Mouse (Mus musculus) forebrain, embryonic 14.5 days (tissue): ENCODE results near the gene Gm20388. TPM values are rescaled to one million over a fixed set of nuclear protein-coding genes. Genes with fewer than 3 reads are reported as not detected.

Experiments used
- ATAC-seq: fragments of 200-750 bp; cut with Nextera tagmentation; 2 replicates; pipeline ENCODE4 v1.8.0; 2017; ENCODE audit warnings: mild to moderate bottlenecking, moderate library complexity
- DNase-seq: peaks from one replicate; pipeline ENCODE4 v3.0.0-alpha.2; 2015; ENCODE audit warnings: low spot score
- H3K27ac ChIP-seq: fragments of 300-500 bp; sonication (generic); 2 replicates; pipeline ENCODE4 v1.5.1; 2014; ENCODE audit warnings: low read depth, mild to moderate bottlenecking, control low read depth, low read length, moderate library complexity
- H3K27me3 ChIP-seq: fragments of 300-500 bp; sonication (generic); replicated peaks from 2 replicates; pipeline ENCODE4 v1.6.1; 2014; ENCODE audit warnings: low read length, control low read depth, mixed read lengths; ENCODE audit not compliant: control insufficient read depth, insufficient read depth
- H3K36me3 ChIP-seq: fragments of 300-500 bp; sonication (generic); 2 replicates; pipeline ENCODE4 v1.6.1; 2014; ENCODE audit warnings: low read length, control low read depth; ENCODE audit not compliant: control insufficient read depth, insufficient read depth
- H3K4me1 ChIP-seq: fragments of 300-500 bp; sonication (generic); 2 replicates; pipeline ENCODE4 v1.6.1; 2014; ENCODE audit warnings: antibody characterized with exemption, low read length, control low read depth; ENCODE audit not compliant: control insufficient read depth, insufficient read depth
- H3K4me2 ChIP-seq: fragments of 300-500 bp; sonication (generic); 2 replicates; pipeline ENCODE4 v1.6.1; 2014; ENCODE audit warnings: mild to moderate bottlenecking, control low read depth, low read length
- H3K4me3 ChIP-seq: fragments of 300-500 bp; sonication (generic); 2 replicates; pipeline ENCODE4 v1.5.1; 2014; ENCODE audit warnings: low read depth, low read length, control low read depth
- H3K9ac ChIP-seq: fragments of 300-500 bp; sonication (generic); 2 replicates; pipeline ENCODE4 v1.6.1; 2014; ENCODE audit warnings: mild to moderate bottlenecking, low read length, control low read depth, moderate library complexity
- H3K9me3 ChIP-seq: fragments of 300-500 bp; sonication (generic); replicated peaks from 2 replicates; pipeline ENCODE4 v1.6.1; 2016; ENCODE audit warnings: low read length, control low read depth, mixed read lengths; ENCODE audit not compliant: control insufficient read depth
- WGBS: fragments of 180-500 bp; shearing (Covaris S2); extraction: QIAGEN DNeasy Blood & Tissue Kit; methylation state at CpG from one replicate; pipeline ENCODE4 v1.1.7; 2014; 5-methylcytosine and 5-hydroxymethylcytosine counted together
- polyA plus RNA-seq: library from polyadenylated mRNA; unstranded; fragments of >200 nt; fragmentation: Nextera tagmentation; extraction: Ambion mirVana; gene quantifications from 2 replicates; pipeline ENCODE4 v1.2.1, GENCODE M21; 2014

The Gm20388 gene
- polyA plus RNA-seq, 1 experiment from 2014 or later = 7.4 TPM

DNA sequence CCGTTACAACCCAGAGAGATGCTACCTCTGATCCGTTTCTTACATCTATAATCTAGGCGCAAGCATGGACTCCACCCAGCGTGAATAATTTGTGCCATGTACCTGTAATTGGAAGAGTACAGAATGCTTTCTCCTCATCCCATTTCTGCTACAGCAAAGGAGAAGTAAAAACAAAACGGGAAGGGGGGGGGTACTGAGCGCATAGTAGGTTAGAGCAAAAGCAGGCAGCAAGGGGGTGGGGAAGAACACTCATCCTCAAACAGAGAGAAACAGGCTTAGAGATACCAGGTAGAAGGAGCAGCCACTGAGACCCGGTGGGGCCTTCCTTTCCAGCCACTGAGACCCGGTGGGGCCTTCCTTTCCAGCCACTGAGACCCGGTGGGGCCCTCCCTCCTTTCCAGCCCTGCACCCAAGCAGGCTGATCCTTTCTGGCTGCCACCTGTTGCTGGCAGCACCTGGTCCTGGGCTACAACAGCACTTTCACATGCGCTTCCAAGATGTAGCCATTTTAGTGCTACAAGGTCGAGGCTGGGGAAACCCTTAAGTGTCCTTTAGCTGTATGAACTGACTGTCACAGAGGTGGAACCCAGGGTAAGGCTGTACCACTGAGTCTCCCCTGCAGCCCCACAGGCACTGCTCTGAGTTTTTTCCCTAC lies 4451.3 kb downstream of the Gm20388 start:
- no peaks in the 10 kb centered on the region for H3K4me1 ChIP-seq
- no peak for ATAC-seq
- no peaks in the 10 kb centered on the region for H3K27me3 ChIP-seq
- no peaks in the 10 kb centered on the region for H3K36me3 ChIP-seq
- no peak overlapping the region for H3K27ac ChIP-seq
- 82% methylated on average over 11 of the region's 11 CpGs for WGBS
- H3K4me2 ChIP-seq = no peak overlapping the region
- no peak overlapping the region for H3K9ac ChIP-seq
- no peak overlapping the region for H3K4me3 ChIP-seq
- DNase-seq = no peak
- no peaks in the 10 kb centered on the region for H3K9me3 ChIP-seq

- Histone ChIP-seq H3K4me3 (no peak overlapping the region), H3K4me2 (no peak overlapping the region), H3K4me1 (no peaks in the 10 kb centered on the region), H3K36me3 (no peaks in the 10 kb centered on the region), H3K27ac (no peak overlapping the region), H3K9ac (no peak overlapping the region), H3K9me3 (no peaks in the 10 kb centered on the region), H3K27me3 (no peaks in the 10 kb centered on the region)
- WGBS = 78% methylated on average over 7 of the region's 7 CpGs
- DNase-seq (no peak), ATAC-seq (no peak)
These were observed 4451.9 kb downstream of the Gm20388 start for GRCm38 (mm10) chr8:124362589-124362988.

DNA sequence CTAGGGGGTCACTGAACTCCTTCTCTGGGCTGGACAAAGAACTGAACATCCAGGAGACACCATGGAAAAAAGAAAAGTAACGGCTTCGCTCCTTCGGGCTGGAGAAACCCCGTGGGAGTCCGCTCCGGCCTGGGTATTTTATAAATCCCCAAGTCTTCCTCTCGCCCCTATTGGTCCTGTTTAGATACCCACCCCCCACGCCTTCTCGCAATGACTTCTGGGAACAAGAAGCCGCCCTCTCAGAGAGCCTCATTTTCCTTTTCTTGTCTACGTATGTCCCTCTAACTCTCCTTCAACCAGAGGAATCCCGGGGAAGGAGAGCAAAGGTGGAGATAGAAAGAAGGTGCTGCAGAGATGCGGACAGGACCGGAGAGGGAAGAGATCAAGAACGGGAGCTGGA lies 4452.7 kb downstream of the Gm20388 start:
- 92% methylated on average over 15 of the region's 15 CpGs for WGBS
- no peaks in the 10 kb centered on the region for H3K9me3 ChIP-seq

GRCm38 (mm10) chr8:124368213-124368612 lies 4457.6 kb downstream of the Gm20388 start:
- DNase-seq (peak; percentile 87), ATAC-seq (peak; percentile 73)
- H3K4me1 ChIP-seq = no peaks in the 10 kb centered on the region
- WGBS = 18% methylated on average over 8 of the region's 8 CpGs
- no peak overlapping the region for H3K4me3 ChIP-seq
- no peak overlapping the region for H3K27ac ChIP-seq
- H3K27me3 ChIP-seq = no peaks in the 10 kb centered on the region
- H3K36me3 ChIP-seq = peaks cover 4% of the 10 kb centered on the region; the same call in 1 of the 2 replicates
- no peak overlapping the region for H3K4me2 ChIP-seq
- H3K9ac ChIP-seq = no peak overlapping the region
- H3K9me3 ChIP-seq = no peaks in the 10 kb centered on the region

More for the DNA sequence above, 4452.7 kb downstream of the Gm20388 start:
- H3K27me3 ChIP-seq = no peaks in the 10 kb centered on the region
- DNase-seq = no peak
- no peaks in the 10 kb centered on the region for H3K4me1 ChIP-seq
- H3K36me3 ChIP-seq = no peaks in the 10 kb centered on the region
- no peak overlapping the region for H3K27ac ChIP-seq
- H3K4me3 ChIP-seq = no peak overlapping the region
- no peak for ATAC-seq
- H3K4me2 ChIP-seq = no peak overlapping the region
- H3K9ac ChIP-seq = no peak overlapping the region

- ATAC-seq = no peak
- H3K9me3 ChIP-seq = no peaks in the 10 kb centered on the region
These were observed 4460.0 kb downstream of the Gm20388 start for GRCm38 (mm10) chr8:124370422-124371183.

DNA sequence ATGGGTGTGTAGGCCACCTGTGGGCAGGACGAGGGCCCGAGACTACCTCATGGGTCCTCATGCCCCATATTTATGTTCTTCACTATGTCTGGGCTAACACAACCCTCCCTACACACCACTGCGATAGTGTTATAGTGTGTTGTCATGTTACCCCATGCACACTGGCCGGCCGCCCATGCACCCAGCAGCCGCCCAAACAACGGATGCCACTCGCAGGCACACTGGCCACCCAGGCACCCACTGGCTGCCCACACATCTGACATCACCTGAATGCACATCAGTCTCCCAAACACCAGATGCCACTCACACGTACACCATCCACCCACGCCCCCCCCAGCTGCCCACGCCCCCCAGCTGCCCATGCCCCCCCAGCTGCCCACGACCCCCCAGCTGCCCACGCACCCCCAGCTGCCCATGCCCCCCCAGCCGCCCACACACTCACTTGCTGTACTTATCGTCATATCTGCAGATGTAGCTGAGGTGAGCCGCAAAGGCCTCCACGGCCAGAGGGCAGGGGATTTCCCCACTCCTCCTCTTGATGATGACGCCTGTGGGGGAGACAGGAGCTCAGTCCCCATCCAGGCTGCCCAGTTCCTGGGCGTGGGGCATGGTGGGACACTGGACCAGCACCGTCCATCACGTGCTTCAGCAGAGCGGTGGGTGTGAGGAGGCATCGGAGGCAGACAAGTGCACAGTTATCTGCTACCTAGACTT lies 4460.9 kb downstream of the Gm20388 start:
- Histone ChIP-seq H3K36me3 (peaks cover 4% of the 10 kb centered on the region; the same call in 1 of the 2 replicates), H3K4me2 (no peak overlapping the region), H3K27me3 (no peaks in the 10 kb centered on the region), H3K9me3 (no peaks in the 10 kb centered on the region), H3K27ac (no peak overlapping the region), H3K9ac (no peak overlapping the region), H3K4me3 (no peak overlapping the region), H3K4me1 (no peaks in the 10 kb centered on the region)
- ATAC-seq (no peak), DNase-seq (no peak)
- WGBS = 92% methylated on average over 23 of the region's 23 CpGs

More at GRCm38 (mm10) chr8:124370422-124371183, 4460.0 kb downstream of the Gm20388 start:
- Histone ChIP-seq H3K27ac (no peak overlapping the region), H3K27me3 (no peaks in the 10 kb centered on the region), H3K9ac (no peak overlapping the region), H3K4me3 (no peak overlapping the region), H3K4me1 (no peaks in the 10 kb centered on the region), H3K4me2 (no peak overlapping the region), H3K36me3 (peaks cover 4% of the 10 kb centered on the region; the same call in 1 of the 2 replicates)
- no peak for DNase-seq
- WGBS = 76% methylated on average over 17 of the region's 17 CpGs

GRCm38 (mm10) chr8:124373753-124374152 lies 4463.1 kb downstream of the Gm20388 start:
- H3K27me3 ChIP-seq = no peaks in the 10 kb centered on the region
- DNase-seq = no peak
- H3K4me2 ChIP-seq = no peak overlapping the region
- peaks cover 4% of the 10 kb centered on the region; the same call in 1 of the 2 replicates for H3K36me3 ChIP-seq
- ATAC-seq = no peak
- 85% methylated on average over 5 of the region's 5 CpGs for WGBS
- H3K27ac ChIP-seq = no peak overlapping the region
- no peaks in the 10 kb centered on the region for H3K4me1 ChIP-seq
- no peaks in the 10 kb centered on the region for H3K9me3 ChIP-seq
- no peak overlapping the region for H3K4me3 ChIP-seq
- no peak overlapping the region for H3K9ac ChIP-seq

- no peaks in the 10 kb centered on the region for H3K27me3 ChIP-seq
- H3K27ac ChIP-seq = no peak overlapping the region
- H3K4me1 ChIP-seq = no peaks in the 10 kb centered on the region
- ATAC-seq = no peak
- H3K9me3 ChIP-seq = no peaks in the 10 kb centered on the region
- no peak overlapping the region for H3K9ac ChIP-seq
- no peak overlapping the region for H3K4me3 ChIP-seq
- 81% methylated on average over 6 of the region's 6 CpGs for WGBS
- H3K4me2 ChIP-seq = no peak overlapping the region
- DNase-seq = no peak
- peaks cover 3% of the 10 kb centered on the region; the same call in 1 of the 2 replicates for H3K36me3 ChIP-seq
These were observed 4464.5 kb downstream of the Gm20388 start for GRCm38 (mm10) chr8:124375168-124375567.
